Mouse (Mus musculus): ENCODE data around the gene Rpl19. TPM values are rescaled to one million over a fixed set of nuclear protein-coding genes. Genes with fewer than 3 reads are reported as not detected.
A peak's percentile ranks its signal among the peaks of the same experiment; 100 is the strongest.

Rpl19 gene
- polyA plus RNA-seq, 1 experiment from 2014 or later = 1,192 TPM

DNA sequence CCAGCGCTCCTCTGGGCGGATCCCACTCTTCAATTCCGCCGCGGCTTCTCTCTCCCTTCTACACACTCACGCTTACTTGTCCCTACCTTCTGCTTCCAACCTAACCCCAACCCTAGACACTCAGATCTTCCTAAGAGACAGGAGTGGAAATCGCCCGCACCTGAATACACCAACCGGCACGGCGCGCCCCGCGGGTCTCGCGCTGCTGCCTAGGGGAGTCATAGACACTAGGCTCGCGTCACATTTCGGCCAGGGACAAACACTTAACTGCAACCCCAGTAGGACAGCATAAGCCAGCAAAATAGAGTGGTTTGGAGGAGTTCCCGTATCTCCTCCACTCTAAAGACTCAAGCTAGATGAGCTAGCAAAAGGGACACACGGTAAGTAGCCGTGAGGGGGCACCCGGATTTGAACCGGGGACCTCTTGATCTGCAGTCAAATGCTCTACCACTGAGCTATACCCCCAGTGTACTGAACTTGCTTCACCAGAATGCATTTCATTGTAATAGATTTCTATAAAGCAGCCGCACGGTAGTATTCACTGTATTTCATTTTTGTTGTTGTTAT is 37.9 kb upstream of the Rpl19 start:
- peak; percentile 86 for DNase-seq (ENCODE audit: extremely low spot score, low spot score)
- Histone ChIP-seq H3K9me3 (no peaks in the 10 kb centered on the region), H3K27ac (peak overlapping the region; percentile 89), H3K36me3 (replicated peaks) (no peaks in the 10 kb centered on the region), H3K4me3 (peak overlapping the region; percentile 87), H3K27me3 (ENCODE audit: poor library complexity, severe bottlenecking) (peaks cover 62% of the 10 kb centered on the region), H3K4me1 (peaks cover 34% of the 10 kb centered on the region)
- 1% methylated on average over 26 of the region's 26 CpGs for WGBS

DNA sequence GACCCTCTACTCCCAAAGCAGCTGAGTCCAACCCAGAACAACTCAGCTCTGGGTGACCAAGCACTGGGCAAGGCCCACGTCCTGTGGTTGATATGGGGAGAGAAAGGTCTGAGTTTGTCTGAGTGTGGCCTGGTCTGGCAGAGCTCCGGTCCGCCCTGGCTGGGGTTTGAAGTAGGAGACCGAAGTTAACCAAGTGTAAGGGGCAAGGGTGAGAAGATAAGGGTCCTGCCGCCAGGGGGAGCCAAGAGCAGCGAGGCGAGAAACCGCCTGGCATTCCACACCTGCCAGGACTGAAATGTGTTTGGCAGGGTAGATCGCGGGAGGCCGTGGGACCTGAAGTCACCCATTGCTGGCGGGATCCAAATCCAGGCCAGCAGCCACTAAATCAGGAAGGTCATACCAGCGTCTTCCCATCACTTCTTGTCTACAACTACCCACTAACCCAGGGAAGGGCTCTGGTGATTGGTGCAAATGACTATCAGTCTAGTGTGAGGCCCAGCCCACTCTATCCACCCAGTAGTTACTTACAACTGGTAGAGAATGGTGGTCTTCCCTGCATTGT is 31.9 kb upstream of the Rpl19 start:
- H3K27ac ChIP-seq = no peak overlapping the region
- H3K27me3 ChIP-seq (ENCODE audit: poor library complexity, severe bottlenecking) = peaks cover 78% of the 10 kb centered on the region
- no peaks in the 10 kb centered on the region for H3K9me3 ChIP-seq
- WGBS = 5% methylated on average over 13 of the region's 13 CpGs
- H3K36me3 ChIP-seq (replicated peaks) = no peaks in the 10 kb centered on the region
- DNase-seq (ENCODE audit: extremely low spot score, low spot score) = peak; percentile 78
- H3K4me3 ChIP-seq = peak overlapping the region; percentile 62
- H3K4me1 ChIP-seq = peaks cover 31% of the 10 kb centered on the region

- Histone ChIP-seq H3K27me3 (ENCODE audit: poor library complexity, severe bottlenecking) (peaks cover 79% of the 10 kb centered on the region), H3K27ac (peak within 1 kb of the TSS; percentile 57), H3K36me3 (replicated peaks) (no peaks in the 10 kb centered on the region), H3K9me3 (no peaks in the 10 kb centered on the region), H3K4me3 (peak within 1 kb of the TSS; percentile 62), H3K4me1 (peaks cover 27% of the 10 kb centered on the region)
- WGBS = under 1% methylated on average over 26 of the region's 26 CpGs
- DNase-seq (ENCODE audit: extremely low spot score, low spot score) = peak; percentile 69
Observed at GRCm38 (mm10) chr11:97995564-97996288, 30.8 kb upstream of the Rpl19 start, which contains the start of gene Arl5c. Arl5c (minus strand) TSS chr11:97996181.

DNA sequence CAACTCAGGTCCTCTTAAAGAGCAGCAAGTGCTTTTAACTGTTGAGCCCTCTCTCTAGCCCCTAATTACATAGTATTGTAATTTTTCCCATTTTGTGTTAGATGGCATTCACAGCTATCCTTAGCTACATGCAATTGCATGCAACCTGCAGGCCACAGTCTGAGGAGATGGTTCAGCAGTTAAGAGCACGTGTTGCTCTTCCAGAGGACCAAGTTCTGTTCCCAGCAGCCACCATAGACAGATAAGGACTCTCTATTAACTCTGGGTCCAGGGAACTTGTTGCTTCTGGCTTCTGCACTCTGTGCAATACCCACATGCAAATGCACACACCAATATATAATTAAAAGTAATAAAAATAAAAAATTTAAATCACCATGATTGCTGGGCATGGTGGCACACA is 29.8 kb upstream of the Rpl19 start:
- no peaks in the 10 kb centered on the region for H3K9me3 ChIP-seq
- H3K27me3 ChIP-seq (ENCODE audit: poor library complexity, severe bottlenecking) = peaks cover 82% of the 10 kb centered on the region
- WGBS = 88% methylated on average over 1 of the region's 1 CpGs
- peaks cover 37% of the 10 kb centered on the region for H3K4me1 ChIP-seq
- H3K4me3 ChIP-seq = 0 out of 2 replicates have a peak overlapping the region, but pooled peaks have one; percentile 62
- H3K27ac ChIP-seq = no peak overlapping the region
- no peaks in the 10 kb centered on the region for H3K36me3 ChIP-seq (replicated peaks)
- no peak for DNase-seq (ENCODE audit: extremely low spot score, low spot score)

- peaks cover 84% of the 10 kb centered on the region for H3K27me3 ChIP-seq (ENCODE audit: poor library complexity, severe bottlenecking)
- no peak overlapping the region for H3K27ac ChIP-seq
Observed at GRCm38 (mm10) chr11:97997387-97997960, 29.0 kb upstream of the Rpl19 start.

DNA sequence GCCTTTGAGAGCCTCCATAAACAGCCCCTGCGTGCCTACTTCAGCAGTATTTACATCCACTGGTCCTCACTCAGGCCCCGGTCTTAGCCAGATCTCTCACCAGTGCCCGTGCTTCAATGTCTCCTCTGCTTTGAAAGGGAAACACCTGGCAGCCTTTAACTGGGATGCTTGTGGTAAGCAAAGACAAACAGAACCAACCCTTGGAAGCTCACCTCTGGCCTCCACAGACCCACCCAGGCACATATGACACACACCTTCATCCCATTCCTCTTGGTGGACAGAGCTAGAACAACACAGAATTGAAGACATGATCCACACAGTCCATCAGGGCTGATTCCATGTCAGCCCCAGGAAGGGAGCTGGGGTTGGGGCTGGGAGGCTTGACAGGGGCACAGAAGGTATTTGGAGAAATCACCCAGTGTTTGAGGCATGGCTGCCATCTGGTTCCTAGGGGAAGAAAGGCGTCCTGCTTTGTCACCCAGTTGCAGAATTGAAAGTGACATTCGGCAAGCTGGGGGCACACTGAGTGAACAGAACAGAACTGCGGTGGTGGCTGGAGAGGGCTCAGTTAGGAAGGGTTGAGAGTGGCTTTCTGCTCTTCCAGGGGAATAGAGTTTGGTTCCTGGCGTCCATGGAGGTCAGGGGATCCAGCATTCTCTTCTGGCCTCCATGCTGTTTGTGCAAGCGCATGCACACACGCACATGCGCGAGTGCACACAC is 28.3 kb upstream of the Rpl19 start:
- H3K9me3 ChIP-seq = no peaks in the 10 kb centered on the region
- no peak overlapping the region for H3K27ac ChIP-seq
- WGBS = 85% methylated on average over 11 of the region's 11 CpGs
- no peak for DNase-seq (ENCODE audit: extremely low spot score, low spot score)
- H3K36me3 ChIP-seq (replicated peaks) = no peaks in the 10 kb centered on the region
- H3K4me1 ChIP-seq = peaks cover 52% of the 10 kb centered on the region
- no peak overlapping the region for H3K4me3 ChIP-seq
- peaks cover 91% of the 10 kb centered on the region for H3K27me3 ChIP-seq (ENCODE audit: poor library complexity, severe bottlenecking)

More at GRCm38 (mm10) chr11:97997387-97997960, 29.0 kb upstream of the Rpl19 start:
- peaks cover 44% of the 10 kb centered on the region for H3K4me1 ChIP-seq
- no peak overlapping the region for H3K4me3 ChIP-seq
- WGBS = 75% methylated on average over 8 of the region's 8 CpGs
- no peaks in the 10 kb centered on the region for H3K36me3 ChIP-seq (replicated peaks)
- DNase-seq (ENCODE audit: extremely low spot score, low spot score) = no peak
- no peaks in the 10 kb centered on the region for H3K9me3 ChIP-seq

DNA sequence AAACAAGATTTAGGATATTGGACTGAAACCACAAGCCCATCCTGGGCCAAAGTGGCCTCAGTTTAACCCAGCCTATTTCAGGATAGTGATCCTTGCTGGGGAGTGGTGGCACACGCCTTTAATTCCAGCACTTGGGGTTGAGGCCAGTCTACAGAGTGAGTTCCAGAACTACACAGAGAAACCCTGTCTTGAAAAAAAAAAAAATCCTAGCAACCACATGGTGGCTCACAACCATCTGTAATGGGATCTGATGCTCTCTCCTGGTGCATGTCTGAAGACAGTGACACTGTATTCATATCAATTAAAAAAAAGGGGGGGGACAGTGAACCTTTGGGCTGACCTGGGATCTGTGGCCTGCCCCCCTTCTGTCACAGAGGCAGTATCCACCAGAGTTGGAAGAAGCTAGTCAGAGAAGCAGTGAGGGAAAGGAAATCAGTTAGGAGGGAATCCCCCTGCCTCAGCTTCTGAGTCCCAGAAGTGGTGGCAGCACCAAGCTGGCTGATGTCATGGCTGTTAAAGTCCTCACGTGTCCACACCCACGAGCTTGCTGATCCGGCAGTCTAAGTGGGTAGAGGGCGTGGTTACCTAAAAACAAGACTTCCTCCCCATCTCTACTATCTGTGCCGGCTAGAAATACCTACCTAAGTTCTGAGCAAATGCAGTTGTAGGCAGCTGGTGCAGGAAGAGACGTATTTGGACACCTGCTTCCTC is 27.5 kb upstream of the Rpl19 start:
- peaks cover 98% of the 10 kb centered on the region for H3K27me3 ChIP-seq (ENCODE audit: poor library complexity, severe bottlenecking)

GRCm38 (mm10) chr11:97999748-98000147 is 26.8 kb upstream of the Rpl19 start:
- H3K27ac ChIP-seq = no peak overlapping the region
- H3K36me3 ChIP-seq (replicated peaks) = peaks cover 9% of the 10 kb centered on the region
- no peak for DNase-seq (ENCODE audit: extremely low spot score, low spot score)
- H3K27me3 ChIP-seq (ENCODE audit: poor library complexity, severe bottlenecking) = peaks cover 98% of the 10 kb centered on the region
- H3K4me1 ChIP-seq = peaks cover 57% of the 10 kb centered on the region
- H3K4me3 ChIP-seq = no peak overlapping the region
- 74% methylated on average over 5 of the region's 5 CpGs for WGBS
- no peaks in the 10 kb centered on the region for H3K9me3 ChIP-seq

More for the DNA sequence above, 27.5 kb upstream of the Rpl19 start:
- H3K27ac ChIP-seq = no peak overlapping the region
- H3K9me3 ChIP-seq = no peaks in the 10 kb centered on the region
- H3K4me1 ChIP-seq = peaks cover 60% of the 10 kb centered on the region
- H3K4me3 ChIP-seq = no peak overlapping the region
- 76% methylated on average over 7 of the region's 7 CpGs for WGBS
- DNase-seq (ENCODE audit: extremely low spot score, low spot score) = no peak
- H3K36me3 ChIP-seq (replicated peaks) = peaks cover 2% of the 10 kb centered on the region; the same call in 1 of the 2 replicates

- WGBS = 58% methylated on average over 7 of the region's 7 CpGs
- Histone ChIP-seq H3K9me3 (no peaks in the 10 kb centered on the region), H3K4me1 (peaks cover 53% of the 10 kb centered on the region), H3K27ac (no peak overlapping the region), H3K27me3 (ENCODE audit: poor library complexity, severe bottlenecking) (peaks cover 98% of the 10 kb centered on the region), H3K4me3 (no peak overlapping the region; the same call in 1 of the 2 replicates), H3K36me3 (replicated peaks) (peaks cover 17% of the 10 kb centered on the region)
- DNase-seq (ENCODE audit: extremely low spot score, low spot score) = no peak
Observed at GRCm38 (mm10) chr11:98000378-98001140, 26.0 kb upstream of the Rpl19 start.

DNA sequence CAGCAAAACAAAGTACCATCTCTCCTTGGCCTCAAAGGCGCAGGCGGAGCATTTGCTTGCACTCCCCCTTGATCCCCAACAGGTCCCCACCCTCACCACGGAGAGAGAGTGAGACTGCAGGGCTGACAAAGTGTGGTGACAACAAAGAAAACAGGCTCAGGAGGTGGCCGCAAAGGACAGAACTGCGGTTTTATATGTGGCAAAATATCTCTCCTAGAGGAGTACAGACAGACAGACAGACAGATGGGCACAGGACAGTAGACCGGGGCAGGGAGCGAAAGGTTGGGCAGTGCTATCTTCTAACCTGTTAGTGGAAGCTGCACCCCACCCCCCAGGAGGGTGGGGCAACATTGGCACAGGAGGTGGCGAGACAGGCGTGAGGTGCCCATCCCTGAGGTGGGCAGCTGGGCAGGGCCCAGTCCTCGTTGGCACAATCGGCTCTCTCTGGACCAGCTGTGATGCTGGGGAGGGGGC is 25.1 kb upstream of the Rpl19 start:
- DNase-seq (ENCODE audit: extremely low spot score, low spot score) = no peak
- Histone ChIP-seq H3K27me3 (ENCODE audit: poor library complexity, severe bottlenecking) (peaks cover 97% of the 10 kb centered on the region), H3K4me1 (peaks cover 49% of the 10 kb centered on the region), H3K9me3 (no peaks in the 10 kb centered on the region), H3K36me3 (replicated peaks) (peaks cover 20% of the 10 kb centered on the region), H3K27ac (no peak overlapping the region), H3K4me3 (no peak overlapping the region; the same call in 1 of the 2 replicates)
- 35% methylated on average over 11 of the region's 11 CpGs for WGBS

GRCm38 (mm10) chr11:98001986-98002385 is 24.5 kb upstream of the Rpl19 start:
- peak overlapping the region; percentile 40; the same call in 1 of the 2 replicates for H3K4me3 ChIP-seq
- H3K9me3 ChIP-seq = no peaks in the 10 kb centered on the region
- peaks cover 20% of the 10 kb centered on the region for H3K36me3 ChIP-seq (replicated peaks)
- H3K27ac ChIP-seq = peak overlapping the region; percentile 30; the same call in 1 of the 2 replicates
- no peak for DNase-seq (ENCODE audit: extremely low spot score, low spot score)
- peaks cover 49% of the 10 kb centered on the region for H3K4me1 ChIP-seq
- H3K27me3 ChIP-seq (ENCODE audit: poor library complexity, severe bottlenecking) = peaks cover 91% of the 10 kb centered on the region
- WGBS = 52% methylated on average over 6 of the region's 6 CpGs
